Mouse (Mus musculus) bone marrow macrophage, adult 2 months (primary cell): ENCODE measurements around the gene Supt16.

ENCODE experiments used
- CTCF ChIP-seq: IDR thresholded peaks from 2 replicates; pipeline ENCODE4 v1.5.1; 2012; ENCODE audit warnings: low read depth, mild to moderate bottlenecking, low read length, moderate library complexity
- POLR2A ChIP-seq: IDR thresholded peaks from 2 replicates; pipeline ENCODE4 v1.6.1; 2012; ENCODE audit warnings: mild to moderate bottlenecking, low read depth, low read length, borderline replicate concordance

DNA sequence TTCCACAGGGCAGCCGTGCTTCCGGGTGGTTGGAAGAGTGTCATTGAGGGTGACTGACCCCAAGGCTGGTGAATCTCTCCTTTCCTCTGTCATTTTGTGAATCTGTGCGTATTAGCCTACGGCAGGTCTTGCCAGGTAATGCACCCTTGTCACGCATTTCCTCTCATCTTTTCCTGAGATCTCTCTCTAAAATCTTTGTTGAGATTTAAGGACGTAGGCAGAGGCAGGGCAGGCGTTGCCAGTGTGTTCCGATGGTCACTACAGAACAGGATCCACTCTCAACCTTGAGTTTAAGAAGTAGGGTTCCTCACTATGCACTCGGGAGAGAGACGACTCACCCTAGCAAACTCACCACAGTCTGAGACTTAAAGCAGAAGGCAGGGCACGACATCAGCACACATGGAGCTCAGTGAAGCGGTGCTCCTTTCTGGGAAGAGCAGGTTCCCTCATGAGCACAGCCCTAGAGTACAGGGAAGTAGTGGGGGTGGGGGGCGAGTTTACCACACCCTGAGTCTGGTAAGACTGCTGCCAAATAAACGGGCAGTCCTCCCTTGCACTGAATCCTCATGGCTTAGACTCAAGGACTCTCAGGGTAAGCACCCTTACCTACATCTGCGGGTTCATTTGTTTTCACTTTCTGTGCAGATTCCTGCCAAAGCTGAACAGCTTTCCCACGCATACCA, 55.6 kb downstream of the Supt16 start:
- TF ChIP-seq CTCF (no peak), POLR2A (no peak)
